Mouse (Mus musculus): Measurements from ENCODE around the gene Rnf180.

DNA sequence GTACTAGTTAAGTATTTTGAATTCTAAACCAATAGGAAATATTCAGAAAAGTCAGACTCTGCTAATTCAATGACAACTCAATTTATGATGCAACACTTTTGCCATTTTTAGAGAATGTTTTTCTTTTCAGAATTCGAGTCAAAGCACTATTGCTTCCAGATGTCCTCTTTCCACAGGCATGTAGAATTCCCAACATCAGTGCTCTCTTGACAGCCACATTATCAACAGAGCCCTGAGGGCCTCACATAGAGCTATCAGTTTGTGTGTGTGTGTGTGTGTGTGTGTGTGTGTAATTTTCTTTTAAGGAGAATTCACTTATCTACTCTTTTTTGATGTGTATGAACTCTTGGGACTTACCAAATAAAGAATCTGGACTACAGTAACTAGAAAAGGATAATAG, 147.8 kb downstream of the Rnf180 start:
- TF ChIP-seq CTCF (IDR thresholded peaks at IDR 0.05; ENCODE audit: low read depth) (no peak), EP300 (IDR thresholded peaks at IDR 0.05; ENCODE audit: low read depth) (no peak)

All from liver, postnatal 0 days (tissue).